Mouse (Mus musculus): ENCODE measurements at regions not wholly inside any gene's neighbourhood (a gene's known extent, or its start where the extent isn't known, plus 50 kb on each side); places are given as distances from the start of the nearest gene placed in this dataset.

- no peak for ATAC-seq (ENCODE audit: low read depth)
- WGBS (ENCODE audit: insufficient replicate concordance): 88% methylated on average over 7 of the region's 7 CpGs
- Histone ChIP-seq H3K4me2 (ENCODE audit: low read depth, low read length) (no peak overlapping the region), H3K36me3 (ENCODE audit: control insufficient read depth, insufficient read depth) (no peaks in the 10 kb centered on the region), H3K4me1 (ENCODE audit: control insufficient read depth, low read depth, low read length) (no peaks in the 10 kb centered on the region), H3K9ac (ENCODE audit: low read depth, low read length) (no peak overlapping the region), H3K4me3 (ENCODE audit: low read depth, low read length) (no peak overlapping the region), H3K27me3 (ENCODE audit: control insufficient read depth, insufficient read depth, low read depth, low read length) (no peaks in the 10 kb centered on the region), H3K27ac (ENCODE audit: low read length) (no peak overlapping the region), H3K9me3 (replicated peaks; ENCODE audit: control insufficient read depth, low read length) (no peaks in the 10 kb centered on the region)
Observed at GRCm38 (mm10) chr1:120726777-120727176, 124.6 kb downstream of the En1 start.

GRCm38 (mm10) chr1:120727427-120727826 is 125.2 kb downstream of the En1 start:
- Histone ChIP-seq H3K4me1 (ENCODE audit: control insufficient read depth, low read depth, low read length) (no peaks in the 10 kb centered on the region), H3K27ac (ENCODE audit: low read length) (no peak overlapping the region), H3K9me3 (replicated peaks; ENCODE audit: control insufficient read depth, low read length) (no peaks in the 10 kb centered on the region), H3K27me3 (ENCODE audit: control insufficient read depth, insufficient read depth, low read depth, low read length) (no peaks in the 10 kb centered on the region), H3K4me3 (ENCODE audit: low read depth, low read length) (no peak overlapping the region), H3K4me2 (ENCODE audit: low read depth, low read length) (no peak overlapping the region), H3K36me3 (ENCODE audit: control insufficient read depth, insufficient read depth) (no peaks in the 10 kb centered on the region), H3K9ac (ENCODE audit: low read depth, low read length) (no peak overlapping the region)
- 61% methylated on average over 8 of the region's 8 CpGs for WGBS (ENCODE audit: insufficient replicate concordance)
- no peak for ATAC-seq (ENCODE audit: low read depth)

- Histone ChIP-seq H3K4me1 (ENCODE audit: control insufficient read depth, low read depth, low read length) (no peaks in the 10 kb centered on the region), H3K27ac (ENCODE audit: low read length) (no peak overlapping the region), H3K27me3 (ENCODE audit: control insufficient read depth, insufficient read depth, low read depth, low read length) (no peaks in the 10 kb centered on the region), H3K36me3 (ENCODE audit: control insufficient read depth, insufficient read depth) (no peaks in the 10 kb centered on the region), H3K4me3 (ENCODE audit: low read depth, low read length) (no peak overlapping the region), H3K9me3 (replicated peaks; ENCODE audit: control insufficient read depth, low read length) (no peaks in the 10 kb centered on the region), H3K4me2 (ENCODE audit: low read depth, low read length) (no peak overlapping the region), H3K9ac (ENCODE audit: low read depth, low read length) (no peak overlapping the region)
- no peak for ATAC-seq (ENCODE audit: low read depth)
- WGBS (ENCODE audit: insufficient replicate concordance): 28% methylated on average over 1 of the region's 1 CpGs
Observed at GRCm38 (mm10) chr1:120732003-120732402, 129.8 kb downstream of the En1 start.

GRCm38 (mm10) chr1:120733683-120734082 is 131.5 kb downstream of the En1 start:
- no peak overlapping the region for H3K4me2 ChIP-seq (ENCODE audit: low read depth, low read length)
- H3K4me3 ChIP-seq (ENCODE audit: low read depth, low read length): no peak overlapping the region
- 63% methylated on average over 5 of the region's 5 CpGs for WGBS (ENCODE audit: insufficient replicate concordance)
- no peak for ATAC-seq (ENCODE audit: low read depth)
- H3K36me3 ChIP-seq (ENCODE audit: control insufficient read depth, insufficient read depth): no peaks in the 10 kb centered on the region
- H3K4me1 ChIP-seq (ENCODE audit: control insufficient read depth, low read depth, low read length): no peaks in the 10 kb centered on the region
- no peak overlapping the region for H3K27ac ChIP-seq (ENCODE audit: low read length)
- H3K27me3 ChIP-seq (ENCODE audit: control insufficient read depth, insufficient read depth, low read depth, low read length): no peaks in the 10 kb centered on the region
- no peak overlapping the region for H3K9ac ChIP-seq (ENCODE audit: low read depth, low read length)
- no peaks in the 10 kb centered on the region for H3K9me3 ChIP-seq (replicated peaks; ENCODE audit: control insufficient read depth, low read length)

- H3K4me3 ChIP-seq (ENCODE audit: low read depth, low read length): no peak overlapping the region
- H3K4me1 ChIP-seq (ENCODE audit: control insufficient read depth, low read depth, low read length): no peaks in the 10 kb centered on the region
- no peak overlapping the region for H3K4me2 ChIP-seq (ENCODE audit: low read depth, low read length)
- H3K9me3 ChIP-seq (replicated peaks; ENCODE audit: control insufficient read depth, low read length): no peaks in the 10 kb centered on the region
- no peaks in the 10 kb centered on the region for H3K36me3 ChIP-seq (ENCODE audit: control insufficient read depth, insufficient read depth)
- no peak overlapping the region for H3K9ac ChIP-seq (ENCODE audit: low read depth, low read length)
- no peak for ATAC-seq (ENCODE audit: low read depth)
- no peaks in the 10 kb centered on the region for H3K27me3 ChIP-seq (ENCODE audit: control insufficient read depth, insufficient read depth, low read depth, low read length)
- H3K27ac ChIP-seq (ENCODE audit: low read length): no peak overlapping the region
Observed at GRCm38 (mm10) chr1:120734846-120735245, 132.6 kb downstream of the En1 start.

GRCm38 (mm10) chr1:120739499-120739898 is 137.3 kb downstream of the En1 start:
- WGBS (ENCODE audit: insufficient replicate concordance): 46% methylated on average over 6 of the region's 6 CpGs
- Histone ChIP-seq H3K27me3 (ENCODE audit: control insufficient read depth, insufficient read depth, low read depth, low read length) (no peaks in the 10 kb centered on the region), H3K4me1 (ENCODE audit: control insufficient read depth, low read depth, low read length) (no peaks in the 10 kb centered on the region), H3K9ac (ENCODE audit: low read depth, low read length) (no peak overlapping the region), H3K9me3 (replicated peaks; ENCODE audit: control insufficient read depth, low read length) (no peaks in the 10 kb centered on the region), H3K36me3 (ENCODE audit: control insufficient read depth, insufficient read depth) (no peaks in the 10 kb centered on the region), H3K4me3 (ENCODE audit: low read depth, low read length) (no peak overlapping the region), H3K27ac (ENCODE audit: low read length) (no peak overlapping the region), H3K4me2 (ENCODE audit: low read depth, low read length) (no peak overlapping the region)
- no peak for ATAC-seq (ENCODE audit: low read depth)

GRCm38 (mm10) chr1:120741091-120741740 is 139.0 kb downstream of the En1 start:
- no peaks in the 10 kb centered on the region for H3K4me1 ChIP-seq (ENCODE audit: control insufficient read depth, low read depth, low read length)
- H3K36me3 ChIP-seq (ENCODE audit: control insufficient read depth, insufficient read depth): no peaks in the 10 kb centered on the region
- no peaks in the 10 kb centered on the region for H3K27me3 ChIP-seq (ENCODE audit: control insufficient read depth, insufficient read depth, low read depth, low read length)
- no peak for ATAC-seq (ENCODE audit: low read depth)
- H3K9ac ChIP-seq (ENCODE audit: low read depth, low read length): no peak overlapping the region
- no peak overlapping the region for H3K27ac ChIP-seq (ENCODE audit: low read length)
- H3K9me3 ChIP-seq (replicated peaks; ENCODE audit: control insufficient read depth, low read length): no peaks in the 10 kb centered on the region
- H3K4me2 ChIP-seq (ENCODE audit: low read depth, low read length): no peak overlapping the region
- WGBS (ENCODE audit: insufficient replicate concordance): 67% methylated on average over 16 of the region's 16 CpGs
- H3K4me3 ChIP-seq (ENCODE audit: low read depth, low read length): no peak overlapping the region

GRCm38 (mm10) chr1:120748963-120749362 is 146.7 kb downstream of the En1 start:
- H3K9ac ChIP-seq (ENCODE audit: low read depth, low read length): no peak overlapping the region
- H3K9me3 ChIP-seq (replicated peaks; ENCODE audit: control insufficient read depth, low read length): no peaks in the 10 kb centered on the region
- no peak overlapping the region for H3K27ac ChIP-seq (ENCODE audit: low read length)
- no peaks in the 10 kb centered on the region for H3K36me3 ChIP-seq (ENCODE audit: control insufficient read depth, insufficient read depth)
- no peaks in the 10 kb centered on the region for H3K4me1 ChIP-seq (ENCODE audit: control insufficient read depth, low read depth, low read length)
- no peak overlapping the region for H3K4me3 ChIP-seq (ENCODE audit: low read depth, low read length)
- H3K27me3 ChIP-seq (ENCODE audit: control insufficient read depth, insufficient read depth, low read depth, low read length): no peaks in the 10 kb centered on the region
- no peak for ATAC-seq (ENCODE audit: low read depth)
- 59% methylated on average over 6 of the region's 6 CpGs for WGBS (ENCODE audit: insufficient replicate concordance)
- no peak overlapping the region for H3K4me2 ChIP-seq (ENCODE audit: low read depth, low read length)

GRCm38 (mm10) chr1:120753406-120753805 is 151.2 kb downstream of the En1 start:
- H3K4me2 ChIP-seq (ENCODE audit: low read depth, low read length): no peak overlapping the region
- no peaks in the 10 kb centered on the region for H3K36me3 ChIP-seq (ENCODE audit: control insufficient read depth, insufficient read depth)
- no peaks in the 10 kb centered on the region for H3K4me1 ChIP-seq (ENCODE audit: control insufficient read depth, low read depth, low read length)
- no peak for ATAC-seq (ENCODE audit: low read depth)
- H3K9me3 ChIP-seq (replicated peaks; ENCODE audit: control insufficient read depth, low read length): no peaks in the 10 kb centered on the region
- WGBS (ENCODE audit: insufficient replicate concordance): 73% methylated on average over 1 of the region's 1 CpGs
- H3K27ac ChIP-seq (ENCODE audit: low read length): no peak overlapping the region
- H3K9ac ChIP-seq (ENCODE audit: low read depth, low read length): no peak overlapping the region
- H3K4me3 ChIP-seq (ENCODE audit: low read depth, low read length): no peak overlapping the region
- no peaks in the 10 kb centered on the region for H3K27me3 ChIP-seq (ENCODE audit: control insufficient read depth, insufficient read depth, low read depth, low read length)
